Mouse (Mus musculus) stomach, postnatal 0 days (tissue): ENCODE results near the gene Nat8f6.
"Not testable (repeated sequence)": the region's sequence is repeated elsewhere in the genome, so short reads cannot be mapped to it uniquely, and the experiment has no call there.

Experiments used
- CTCF ChIP-seq: IDR thresholded peaks from 2 replicates; pipeline ENCODE4 v1.5.1; 2016; ENCODE audit warnings: antibody characterized with exemption, low read depth, mild to moderate bottlenecking, moderate library complexity
- EP300 ChIP-seq: optimal IDR thresholded peaks from 2 replicates; pipeline ENCODE3; 2016; ENCODE audit warnings: antibody characterized with exemption

DNA sequence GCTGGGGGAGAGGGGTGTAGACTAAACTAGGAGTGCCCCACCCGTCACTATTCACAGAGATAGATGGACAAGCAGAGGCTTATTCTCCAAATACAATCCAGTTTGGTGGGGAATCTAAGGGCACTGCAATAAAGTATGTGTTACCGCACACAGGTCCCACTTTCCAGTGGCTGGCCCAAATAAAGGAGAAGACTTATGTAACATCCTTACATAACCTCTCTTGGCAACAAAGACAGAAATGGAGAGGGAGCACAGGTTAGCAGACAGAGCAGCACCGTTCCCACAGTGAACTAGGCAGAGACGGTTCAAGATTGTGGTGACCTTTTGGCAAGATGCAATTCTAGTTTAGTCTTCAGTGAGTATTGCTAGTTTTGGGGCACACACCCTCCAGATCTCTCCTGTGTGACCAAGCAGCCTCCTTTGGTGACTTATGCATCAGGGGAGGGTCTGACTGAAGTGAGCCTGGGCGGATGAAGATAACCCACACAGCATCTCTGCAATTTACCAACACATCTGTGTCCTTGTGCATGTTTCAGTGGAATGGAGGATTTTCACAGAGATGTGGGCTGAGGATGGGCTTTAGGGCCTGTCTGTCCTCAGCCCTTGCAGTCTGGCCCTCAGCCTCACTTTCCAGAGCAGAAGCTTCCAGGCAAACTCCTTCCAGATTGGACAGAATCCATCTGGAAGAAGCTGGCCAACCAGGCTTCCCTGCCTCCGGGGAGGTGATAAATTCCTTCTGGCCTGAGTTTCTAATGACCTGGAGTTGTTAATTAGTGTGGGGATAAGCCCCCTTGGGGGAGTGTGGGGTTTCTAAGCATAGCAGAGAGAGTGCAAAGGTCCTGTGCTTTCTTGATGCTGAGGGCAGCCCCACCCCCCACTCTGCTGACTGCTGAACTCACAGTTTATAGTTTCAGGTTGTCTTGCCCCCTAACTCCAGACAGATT lies 57.4 kb downstream of the Nat8f6 start:
- TF ChIP-seq CTCF, EP300: not testable (repeated sequence)
